Mouse (Mus musculus) olfactory bulb, adult 2 months (tissue): ENCODE results near the gene Opcml.

Experiments
- CTCF ChIP-seq: fragments of 200-500 bp; IDR thresholded peaks from 2 replicates; pipeline ENCODE4 v1.5.1; 2012; ENCODE audit warnings: low read depth, mild to moderate bottlenecking, low read length, moderate library complexity; ENCODE audit not compliant: insufficient read depth
- POLR2A ChIP-seq: fragments of 200-500 bp; IDR thresholded peaks from 2 replicates; pipeline ENCODE4 v1.6.1; 2012; ENCODE audit warnings: mild to moderate bottlenecking, low read depth, low read length, moderate library complexity; ENCODE audit not compliant: insufficient read depth

DNA sequence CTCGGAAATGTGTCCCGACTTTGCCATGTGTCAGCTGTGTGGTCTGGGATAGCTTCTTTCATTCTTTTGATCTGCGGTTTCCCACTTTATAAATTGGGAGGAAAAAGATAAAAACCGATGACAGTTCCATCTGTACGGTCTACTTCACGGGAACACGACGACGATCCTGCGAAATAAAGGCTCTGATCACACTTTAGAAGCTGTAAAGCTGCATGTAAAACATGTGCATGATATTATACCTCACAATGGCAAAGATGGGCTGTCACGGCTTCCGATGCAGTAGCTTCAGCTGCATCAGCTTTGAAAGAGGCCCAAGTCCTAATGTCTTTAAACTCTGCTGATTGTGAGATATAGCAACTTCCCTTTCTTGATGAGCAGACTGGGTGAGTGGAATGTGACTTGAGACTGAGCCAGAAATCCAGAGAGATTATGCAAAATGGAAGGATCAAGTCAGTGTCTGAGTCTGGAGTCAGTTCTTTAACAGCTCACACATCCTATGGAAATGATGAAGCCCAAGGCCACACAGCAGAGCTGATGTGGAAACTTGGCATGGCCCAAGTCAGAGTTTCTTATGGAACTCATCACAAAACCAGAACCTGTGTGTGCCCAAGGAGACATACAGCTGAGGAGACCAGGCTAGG lies 349.5 kb downstream of the Opcml start:
- TF ChIP-seq CTCF, result no peak
- no peak for TF ChIP-seq POLR2A
